Mouse (Mus musculus) hindbrain, postnatal 0 days (tissue): Measurements from ENCODE around the gene Rilpl1. TPM values are rescaled to one million over a fixed set of nuclear protein-coding genes. Genes with fewer than 3 reads are reported as not detected.
A peak's percentile ranks its signal among the peaks of the same experiment; 100 is the strongest.

Experiments used
- ATAC-seq: fragments of 200-750 bp; cut with Nextera tagmentation; 2 replicates; pipeline ENCODE4 v1.8.0; 2017; ENCODE audit warnings: mild to moderate bottlenecking, moderate TSS enrichment, moderate library complexity
- DNase-seq: peaks from one replicate; pipeline ENCODE4 v3.0.0-alpha.2; 2015; ENCODE audit warnings: low spot score
- H3K27ac ChIP-seq: fragments of 300-500 bp; sonication (generic); 2 replicates; pipeline ENCODE4 v1.5.1; 2014; ENCODE audit warnings: mild to moderate bottlenecking
- H3K27me3 ChIP-seq: fragments of 300-500 bp; sonication (generic); 2 replicates; pipeline ENCODE4 v1.6.1; 2014; ENCODE audit warnings: low read length, mixed read lengths; ENCODE audit not compliant: insufficient read depth
- H3K36me3 ChIP-seq: fragments of 300-500 bp; sonication (generic); 2 replicates; pipeline ENCODE4 v1.6.1; 2014; ENCODE audit warnings: low read length, mixed read lengths; ENCODE audit not compliant: insufficient read depth
- H3K4me1 ChIP-seq: fragments of 300-500 bp; sonication (generic); 2 replicates; pipeline ENCODE4 v1.6.1; 2014; ENCODE audit warnings: antibody characterized with exemption, low read length, mixed read lengths; ENCODE audit not compliant: insufficient read depth
- H3K4me2 ChIP-seq: fragments of 300-500 bp; sonication (generic); 2 replicates; pipeline ENCODE4 v1.6.1; 2014; ENCODE audit warnings: low read depth, mild to moderate bottlenecking, low read length, moderate library complexity, mixed read lengths
- H3K4me3 ChIP-seq: fragments of 300-500 bp; sonication (generic); 2 replicates; pipeline ENCODE4 v1.5.1; 2014; ENCODE audit warnings: low read length
- H3K9ac ChIP-seq: fragments of 300-500 bp; sonication (generic); replicated peaks from 2 replicates; pipeline ENCODE4 v1.6.1; 2014; ENCODE audit warnings: mild to moderate bottlenecking, low read length, moderate library complexity, mixed read lengths
- H3K9me3 ChIP-seq: fragments of 300-500 bp; sonication (generic); 2 replicates; pipeline ENCODE4 v1.6.1; 2016; ENCODE audit warnings: low read length, mixed read lengths
- CTCF ChIP-seq: IDR thresholded peaks from 2 replicates; pipeline ENCODE4 v1.5.1; 2016; ENCODE audit warnings: antibody characterized with exemption, control low read depth, low read depth
- WGBS: fragments of 180-500 bp; shearing (Covaris S2); extraction: QIAGEN DNeasy Blood & Tissue Kit; methylation state at CpG from one replicate; pipeline ENCODE4 v1.1.7; 2014; 5-methylcytosine and 5-hydroxymethylcytosine counted together
- polyA plus RNA-seq: library from polyadenylated mRNA; unstranded; fragments of >200 nt; fragmentation: Nextera tagmentation; extraction: Ambion mirVana; gene quantifications from 2 replicates; pipeline ENCODE4 v1.2.1, GENCODE M21; 2015
- total RNA-seq: library from RNA; depleted of rRNA; stranded (reverse); fragments of >200 nt; gene quantifications from 2 replicates; pipeline ENCODE4 v1.2.3, GENCODE M21; 2014

Gene Rilpl1
- total and polyA plus RNA-seq, 2 experiments from 2014 or later: 12.4 to 13.3 TPM

GRCm38 (mm10) chr5:124456762-124457161, 74.4 kb downstream of the Rilpl1 start:
- Histone ChIP-seq H3K4me3 (no peak overlapping the region), H3K36me3 (peaks cover 55% of the 10 kb centered on the region), H3K9me3 (no peaks in the 10 kb centered on the region), H3K27me3 (no peaks in the 10 kb centered on the region), H3K27ac (no peak overlapping the region), H3K9ac (no peak overlapping the region), H3K4me2 (no peak overlapping the region), H3K4me1 (no peaks in the 10 kb centered on the region)
- no peak for TF ChIP-seq CTCF
- DNase-seq: no peak
- WGBS: 92% methylated on average over 6 of the region's 6 CpGs
- no peak for ATAC-seq

- no peak for DNase-seq
- Histone ChIP-seq H3K27ac (peak overlapping the region; percentile 75), H3K4me2 (no peak overlapping the region), H3K4me3 (no peak overlapping the region), H3K36me3 (peaks cover 68% of the 10 kb centered on the region), H3K9ac (no peak overlapping the region; the same call in 1 of the 2 replicates), H3K9me3 (no peaks in the 10 kb centered on the region), H3K4me1 (no peaks in the 10 kb centered on the region), H3K27me3 (no peaks in the 10 kb centered on the region)
- TF ChIP-seq CTCF: no peak
- ATAC-seq: 0 out of 2 replicates have a peak, but pooled peaks have one; percentile 10
- WGBS: 73% methylated on average over 1 of the region's 1 CpGs
Observed at GRCm38 (mm10) chr5:124454082-124454419, 77.1 kb downstream of the Rilpl1 start.

- Histone ChIP-seq H3K4me1 (no peaks in the 10 kb centered on the region), H3K4me2 (peak overlapping the region; percentile 6; the same call in 1 of the 2 replicates), H3K9me3 (no peaks in the 10 kb centered on the region), H3K9ac (no peak overlapping the region; the same call in 1 of the 2 replicates), H3K27me3 (no peaks in the 10 kb centered on the region), H3K27ac (peak overlapping the region; percentile 75), H3K4me3 (no peak overlapping the region), H3K36me3 (peaks cover 67% of the 10 kb centered on the region)
- peak; percentile 68 for ATAC-seq
- peak; percentile 59 for DNase-seq
- TF ChIP-seq CTCF: no peak
- 56% methylated on average over 13 of the region's 13 CpGs for WGBS
Observed at GRCm38 (mm10) chr5:124453339-124454081, 77.7 kb downstream of the Rilpl1 start.

GRCm38 (mm10) chr5:124452494-124453228, 78.5 kb downstream of the Rilpl1 start:
- Histone ChIP-seq H3K9ac (no peak overlapping the region), H3K27ac (peak overlapping the region; percentile 75), H3K9me3 (no peaks in the 10 kb centered on the region), H3K27me3 (no peaks in the 10 kb centered on the region), H3K36me3 (peaks cover 67% of the 10 kb centered on the region), H3K4me1 (no peaks in the 10 kb centered on the region), H3K4me3 (no peak overlapping the region), H3K4me2 (peak overlapping the region; percentile 6; the same call in 1 of the 2 replicates)
- ATAC-seq (0 out of 2 replicates have a peak, but pooled peaks have one; percentile 10), DNase-seq (no peak)
- no peak for TF ChIP-seq CTCF
- 69% methylated on average over 15 of the region's 15 CpGs for WGBS

- Histone ChIP-seq H3K9ac (no peak overlapping the region), H3K27me3 (no peaks in the 10 kb centered on the region), H3K4me2 (no peak overlapping the region), H3K9me3 (no peaks in the 10 kb centered on the region), H3K4me3 (no peak overlapping the region), H3K27ac (no peak overlapping the region), H3K36me3 (peaks cover 61% of the 10 kb centered on the region), H3K4me1 (peaks cover 3% of the 10 kb centered on the region; the same call in 1 of the 2 replicates)
- ATAC-seq (no peak), DNase-seq (no peak)
- no peak for TF ChIP-seq CTCF
- WGBS: 83% methylated on average over 16 of the region's 16 CpGs
Observed at GRCm38 (mm10) chr5:124450641-124451340, 80.4 kb downstream of the Rilpl1 start.

GRCm38 (mm10) chr5:124450051-124450450, 81.1 kb downstream of the Rilpl1 start:
- Histone ChIP-seq H3K9me3 (no peaks in the 10 kb centered on the region), H3K27ac (no peak overlapping the region), H3K9ac (no peak overlapping the region), H3K4me3 (no peak overlapping the region), H3K4me2 (no peak overlapping the region), H3K36me3 (peaks cover 58% of the 10 kb centered on the region), H3K4me1 (peaks cover 3% of the 10 kb centered on the region; the same call in 1 of the 2 replicates), H3K27me3 (no peaks in the 10 kb centered on the region)
- DNase-seq: no peak
- no peak for TF ChIP-seq CTCF
- 69% methylated on average over 7 of the region's 7 CpGs for WGBS
- ATAC-seq: no peak
